Mouse (Mus musculus) neural tube, embryonic 15.5 days (tissue): ENCODE data around the gene Prss56. TPM values are rescaled to one million over a fixed set of nuclear protein-coding genes. Genes with fewer than 3 reads are reported as not detected.

Experiments
- ATAC-seq: fragments of 200-750 bp; cut with Nextera tagmentation; 2 replicates; pipeline ENCODE4 v1.8.0; 2017; ENCODE audit warnings: mild to moderate bottlenecking, moderate TSS enrichment, moderate library complexity; ENCODE audit not compliant: low FRiP score
- H3K27ac ChIP-seq: fragments of 300-500 bp; sonication (generic); replicated peaks from 2 replicates; pipeline ENCODE4 v1.5.1; 2015; ENCODE audit warnings: mild to moderate bottlenecking, inconsistent platforms
- H3K27me3 ChIP-seq: fragments of 300-500 bp; sonication (generic); replicated peaks from 2 replicates; pipeline ENCODE4 v1.6.1; 2015; ENCODE audit warnings: inconsistent platforms
- H3K36me3 ChIP-seq: fragments of 300-500 bp; sonication (generic); 2 replicates; pipeline ENCODE4 v1.6.1; 2015; ENCODE audit warnings: inconsistent platforms
- H3K4me1 ChIP-seq: fragments of 300-500 bp; sonication (generic); 2 replicates; pipeline ENCODE4 v1.6.1; 2015; ENCODE audit warnings: inconsistent platforms
- H3K4me2 ChIP-seq: fragments of 300-500 bp; sonication (generic); 2 replicates; pipeline ENCODE4 v1.6.1; 2015; ENCODE audit warnings: inconsistent platforms, mild to moderate bottlenecking, moderate library complexity
- H3K4me3 ChIP-seq: fragments of 300-500 bp; sonication (generic); replicated peaks from 2 replicates; pipeline ENCODE4 v1.5.1; 2015; ENCODE audit warnings: mild to moderate bottlenecking, inconsistent platforms
- H3K9ac ChIP-seq: fragments of 300-500 bp; sonication (generic); replicated peaks from 2 replicates; pipeline ENCODE4 v1.6.1; 2015; ENCODE audit warnings: mild to moderate bottlenecking, inconsistent platforms
- H3K9me3 ChIP-seq: fragments of 300-500 bp; sonication (generic); replicated peaks from 2 replicates; pipeline ENCODE4 v1.6.1; 2016; ENCODE audit warnings: inconsistent platforms
- WGBS: fragments of 180-500 bp; shearing (Covaris S2); methylation state at CpG from one replicate; pipeline ENCODE4 v1.1.7; 2015; ENCODE audit warnings: mixed read lengths; 5-methylcytosine and 5-hydroxymethylcytosine counted together
- polyA plus RNA-seq: library from polyadenylated mRNA; unstranded; fragments of >200 nt; fragmentation: Nextera tagmentation; extraction: Ambion mirVana; gene quantifications from 2 replicates; pipeline ENCODE4 v1.2.1, GENCODE M21; 2015

The Prss56 gene
- 4.0 and 5.3 TPM in 2 replicates for polyA plus RNA-seq

DNA sequence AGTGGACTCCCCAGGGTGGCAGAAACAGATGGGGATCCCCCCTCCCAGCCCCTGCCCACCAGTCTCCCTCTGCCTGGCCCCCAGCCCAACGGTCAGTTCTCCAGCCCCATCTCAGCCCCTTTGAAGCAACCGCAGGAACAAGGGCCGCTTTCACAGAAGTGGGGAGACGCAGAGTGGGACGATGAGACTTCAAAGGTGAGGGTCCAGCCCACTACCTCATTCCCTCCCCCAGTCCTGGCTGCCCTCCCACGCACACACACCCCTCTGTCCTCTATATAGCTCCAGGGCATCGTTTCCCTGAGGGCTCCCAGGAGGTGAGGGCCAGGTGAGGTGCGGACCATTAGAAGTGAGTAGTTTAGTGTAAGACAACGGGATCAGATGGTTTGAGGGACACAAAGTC lies at the start of gene Prss56:
TSS of gene Prss56 (plus strand) at position 301 of the 400 bp plus-strand sequence.
- peaks cover 25% of the 10 kb centered on the region for H3K4me1 ChIP-seq
- WGBS: 23% methylated on average over 9 of the region's 9 CpGs

GRCm38 (mm10) chr1:87141550-87141949 lies 41.6 kb upstream of the Prss56 start:
- Histone ChIP-seq H3K4me3 (no peak overlapping the region), H3K9me3 (no peaks in the 10 kb centered on the region), H3K36me3 (no peaks in the 10 kb centered on the region), H3K9ac (no peak overlapping the region), H3K4me2 (no peak overlapping the region), H3K27ac (no peak overlapping the region), H3K4me1 (peaks cover 25% of the 10 kb centered on the region), H3K27me3 (0 out of 2 replicates have a peak, but pooled peaks cover 5% of the 10 kb centered on the region)
- no peak for ATAC-seq
- WGBS: 55% methylated on average over 4 of the region's 4 CpGs

More for the DNA sequence above, at the start of gene Prss56:
- Histone ChIP-seq H3K4me3 (no peak within 1 kb of the TSS), H3K36me3 (no peaks in the 10 kb centered on the region), H3K4me2 (no peak within 1 kb of the TSS), H3K9me3 (no peaks in the 10 kb centered on the region), H3K27ac (no peak within 1 kb of the TSS), H3K27me3 (peaks cover 61% of the 10 kb centered on the region), H3K9ac (no peak within 1 kb of the TSS)
- ATAC-seq: no peak

DNA sequence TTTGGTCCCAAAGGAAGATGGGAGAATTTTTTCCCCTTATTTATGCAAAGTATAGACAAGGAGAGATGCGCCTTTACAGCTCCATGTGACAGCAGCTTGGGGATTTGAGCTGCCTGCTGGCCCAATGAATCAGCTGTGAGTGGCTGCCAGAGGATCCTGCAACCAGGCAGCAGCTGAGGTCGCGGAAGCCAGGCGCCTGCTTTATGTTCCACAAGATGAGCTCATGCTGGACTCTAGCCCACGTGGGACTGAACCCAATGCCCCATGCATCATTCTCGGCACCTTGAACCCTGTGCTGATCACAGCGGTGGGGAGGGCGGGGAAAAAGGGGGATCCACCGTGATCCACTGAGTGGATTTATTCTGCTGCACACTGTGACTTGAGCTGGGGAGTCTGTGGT lies 40.7 kb upstream of the Prss56 start:
- ATAC-seq: peak; percentile 79
- Histone ChIP-seq H3K4me2 (no peak overlapping the region), H3K27me3 (0 out of 2 replicates have a peak, but pooled peaks cover 5% of the 10 kb centered on the region), H3K36me3 (no peaks in the 10 kb centered on the region), H3K9ac (no peak overlapping the region), H3K9me3 (no peaks in the 10 kb centered on the region), H3K4me3 (no peak overlapping the region), H3K4me1 (peaks cover 25% of the 10 kb centered on the region), H3K27ac (peak overlapping the region; percentile 54; the same call in 1 of the 2 replicates)
- WGBS: 24% methylated on average over 9 of the region's 9 CpGs

- 51% methylated on average over 10 of the region's 10 CpGs for WGBS
- Histone ChIP-seq H3K36me3 (no peaks in the 10 kb centered on the region), H3K9me3 (no peaks in the 10 kb centered on the region), H3K4me1 (peaks cover 25% of the 10 kb centered on the region), H3K4me3 (no peak overlapping the region), H3K9ac (no peak overlapping the region), H3K27ac (0 out of 2 replicates have a peak overlapping the region, but pooled peaks have one; percentile 54), H3K4me2 (no peak overlapping the region), H3K27me3 (0 out of 2 replicates have a peak, but pooled peaks cover 8% of the 10 kb centered on the region)
- peak; percentile 30; the same call in 1 of the 2 replicates for ATAC-seq
Measured at GRCm38 (mm10) chr1:87143141-87143540, 40.0 kb upstream of the Prss56 start.

- Histone ChIP-seq H3K4me1 (peaks cover 15% of the 10 kb centered on the region), H3K27me3 (peaks cover 59% of the 10 kb centered on the region), H3K9me3 (no peaks in the 10 kb centered on the region), H3K9ac (no peak overlapping the region), H3K4me3 (no peak overlapping the region), H3K36me3 (no peaks in the 10 kb centered on the region), H3K4me2 (no peak overlapping the region), H3K27ac (no peak overlapping the region)
- WGBS: 31% methylated on average over 13 of the region's 13 CpGs
- ATAC-seq: no peak
Measured at GRCm38 (mm10) chr1:87149422-87149821, 33.7 kb upstream of the Prss56 start.

- Histone ChIP-seq H3K4me2 (no peak overlapping the region), H3K27ac (no peak overlapping the region), H3K27me3 (peaks cover 73% of the 10 kb centered on the region), H3K36me3 (no peaks in the 10 kb centered on the region), H3K9me3 (no peaks in the 10 kb centered on the region), H3K9ac (no peak overlapping the region), H3K4me3 (no peak overlapping the region), H3K4me1 (peaks cover 34% of the 10 kb centered on the region)
- 89% methylated on average over 6 of the region's 6 CpGs for WGBS
- no peak for ATAC-seq
Measured at GRCm38 (mm10) chr1:87151286-87151685, 31.8 kb upstream of the Prss56 start.

DNA sequence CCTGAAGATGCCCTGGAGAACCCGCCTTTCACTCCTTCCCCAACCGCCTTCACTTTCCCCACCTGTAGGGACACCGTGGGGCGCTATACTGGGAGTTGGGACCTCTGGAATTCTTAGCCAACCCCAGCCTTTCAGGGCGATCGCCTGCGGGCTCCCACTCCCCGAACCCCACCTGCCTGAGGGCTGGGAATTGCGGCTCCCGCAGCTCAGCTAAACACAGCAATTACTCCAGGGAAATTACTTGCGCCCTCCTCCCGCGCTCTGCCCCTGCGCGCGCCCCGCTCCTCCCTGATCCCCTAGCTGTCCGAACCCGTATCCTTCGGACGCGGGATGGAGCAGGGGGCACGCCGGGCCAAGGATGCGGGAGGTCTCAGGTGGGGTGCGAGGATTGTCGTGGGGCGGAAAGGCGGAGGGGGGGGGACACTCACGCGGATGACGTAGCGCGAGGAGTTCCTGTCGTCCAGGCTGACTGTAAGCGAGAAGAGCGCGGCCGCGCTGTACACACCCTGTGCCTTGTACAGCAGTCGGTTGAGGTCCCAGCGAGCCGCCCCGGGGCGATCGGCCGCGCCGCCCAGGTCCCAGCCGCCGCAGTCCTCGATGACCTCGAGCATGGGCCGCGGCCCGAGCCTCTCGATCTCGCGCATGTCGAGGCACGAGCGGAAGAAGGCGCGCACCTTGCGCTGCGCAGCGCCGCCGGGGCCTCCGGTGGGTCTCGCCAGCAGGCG lies 29.2 kb upstream of the Prss56 start:
- Histone ChIP-seq H3K4me3 (peak overlapping the region; percentile 49), H3K27ac (no peak overlapping the region), H3K4me1 (peaks cover 39% of the 10 kb centered on the region), H3K9me3 (no peaks in the 10 kb centered on the region), H3K36me3 (no peaks in the 10 kb centered on the region), H3K4me2 (peak overlapping the region; percentile 74), H3K27me3 (peaks cover 94% of the 10 kb centered on the region), H3K9ac (peak overlapping the region; percentile 37; the same call in 1 of the 2 replicates)
- WGBS: under 1% methylated on average over 69 of the region's 72 CpGs
- ATAC-seq: no peak

DNA sequence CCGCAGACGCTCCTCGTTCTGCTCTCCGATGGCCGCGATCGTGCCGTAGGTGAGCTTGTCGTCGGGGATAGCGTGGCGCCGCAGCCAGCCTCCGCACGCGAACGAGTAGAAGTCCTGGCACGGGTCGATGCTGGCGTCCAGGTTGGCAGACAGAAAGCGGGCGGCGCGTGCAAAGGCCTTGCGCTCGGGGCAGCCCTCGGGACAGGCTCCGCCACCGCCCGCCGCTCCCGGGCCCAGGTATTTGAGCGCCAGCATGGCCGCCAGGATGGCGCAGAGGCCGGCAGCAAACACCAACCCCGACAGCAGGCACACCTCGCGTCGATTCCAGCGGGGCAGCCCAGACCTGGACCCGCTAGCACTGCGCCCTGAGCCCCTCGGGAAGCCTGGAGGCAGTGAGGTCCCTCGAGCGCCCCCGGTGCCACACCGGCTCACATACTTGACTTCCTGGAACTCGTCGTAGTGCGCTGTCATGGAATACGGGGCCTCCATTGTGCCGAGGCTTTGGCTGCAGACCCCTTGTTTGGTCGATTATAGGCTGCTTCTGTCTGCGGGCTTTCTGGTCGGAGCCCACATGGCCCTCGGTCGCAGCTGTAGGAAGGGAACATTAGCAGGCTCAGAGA lies 28.5 kb upstream of the Prss56 start:
- H3K4me2 ChIP-seq: peak overlapping the region; percentile 74
- peak overlapping the region; percentile 37 for H3K9ac ChIP-seq
- H3K36me3 ChIP-seq: no peaks in the 10 kb centered on the region
- ATAC-seq: peak; percentile 17; the same call in 1 of the 2 replicates
- H3K4me3 ChIP-seq: peak overlapping the region; percentile 49
- no peak overlapping the region for H3K27ac ChIP-seq
- 1% methylated on average over 58 of the region's 58 CpGs for whole genome bisulfite sequencing
- H3K9me3 ChIP-seq: no peaks in the 10 kb centered on the region
- peaks cover 39% of the 10 kb centered on the region for H3K4me1 ChIP-seq
- peaks cover 98% of the 10 kb centered on the region for H3K27me3 ChIP-seq

- Histone ChIP-seq H3K9me3 (no peaks in the 10 kb centered on the region), H3K4me2 (peak overlapping the region; percentile 74), H3K9ac (peak overlapping the region; percentile 64), H3K4me1 (peaks cover 39% of the 10 kb centered on the region), H3K27me3 (peaks cover 95% of the 10 kb centered on the region), H3K36me3 (no peaks in the 10 kb centered on the region), H3K4me3 (peak overlapping the region; percentile 49), H3K27ac (peak overlapping the region; percentile 45)
- ATAC-seq: peak; percentile 53
- WGBS: 1% methylated on average over 39 of the region's 56 CpGs
Measured at GRCm38 (mm10) chr1:87155531-87156198, 27.4 kb upstream of the Prss56 start.

- ATAC-seq: no peak; the same call in 1 of the 2 replicates
- H3K27me3 ChIP-seq: peaks cover 93% of the 10 kb centered on the region
- peak within 1 kb of the TSS; percentile 74 for H3K4me2 ChIP-seq
- peaks cover 39% of the 10 kb centered on the region for H3K4me1 ChIP-seq
- H3K36me3 ChIP-seq: no peaks in the 10 kb centered on the region
- H3K4me3 ChIP-seq: peak within 1 kb of the TSS; percentile 49
- no peaks in the 10 kb centered on the region for H3K9me3 ChIP-seq
- peak within 1 kb of the TSS; percentile 64 for H3K9ac ChIP-seq
- peak within 1 kb of the TSS; percentile 45 for H3K27ac ChIP-seq
- 2% methylated on average over 11 of the region's 12 CpGs for WGBS
Measured at GRCm38 (mm10) chr1:87156199-87156587, 26.9 kb upstream of the Prss56 start, which contains the start of gene Ecel1. Ecel1 (minus strand) TSS chr1:87156521.

GRCm38 (mm10) chr1:87159396-87159795 lies 23.7 kb upstream of the Prss56 start:
- ATAC-seq: no peak
- Histone ChIP-seq H3K9me3 (no peaks in the 10 kb centered on the region), H3K4me3 (no peak overlapping the region), H3K9ac (no peak overlapping the region), H3K27me3 (peaks cover 67% of the 10 kb centered on the region), H3K27ac (no peak overlapping the region), H3K4me2 (no peak overlapping the region), H3K4me1 (peaks cover 29% of the 10 kb centered on the region), H3K36me3 (no peaks in the 10 kb centered on the region)
- WGBS: 91% methylated on average over 3 of the region's 3 CpGs
